Mouse (Mus musculus) olfactory bulb, adult 2 months (tissue): Measurements from ENCODE around the gene Mtmr4.

Experiments used
- CTCF ChIP-seq: fragments of 200-500 bp; IDR thresholded peaks from 2 replicates; pipeline ENCODE4 v1.5.1; 2012; ENCODE audit warnings: low read depth, mild to moderate bottlenecking, low read length, moderate library complexity; ENCODE audit not compliant: insufficient read depth
- POLR2A ChIP-seq: fragments of 200-500 bp; IDR thresholded peaks from 2 replicates; pipeline ENCODE4 v1.6.1; 2012; ENCODE audit warnings: mild to moderate bottlenecking, low read depth, low read length, moderate library complexity; ENCODE audit not compliant: insufficient read depth

- TF ChIP-seq CTCF (no peak), POLR2A (no peak)
These were observed 25.0 kb downstream of the Mtmr4 start, which contains the start of gene Hsf5 for GRCm38 (mm10) chr11:87616790-87617474.
